Mouse (Mus musculus): ENCODE measurements around the gene Ccdc6.

DNA sequence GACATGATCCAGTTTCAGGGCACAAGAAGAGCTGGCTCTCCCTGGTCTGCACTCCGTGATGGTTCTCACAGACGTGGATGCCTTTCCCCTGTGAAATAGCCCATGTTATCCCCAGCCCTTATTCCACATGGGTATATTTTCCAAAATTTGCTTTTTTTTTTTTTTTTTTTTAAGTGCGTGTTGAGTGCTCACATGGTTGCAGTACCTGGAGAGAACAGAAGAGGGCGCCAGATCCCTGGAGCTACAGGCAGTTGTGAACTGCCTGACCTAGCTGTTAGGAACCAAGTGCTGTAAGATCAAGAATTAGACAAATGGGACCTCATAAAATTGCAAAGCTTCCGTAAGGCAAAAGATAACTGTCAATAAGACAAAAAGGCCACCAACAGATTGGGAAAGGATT lies 38.8 kb downstream of the Ccdc6 start:
- TF ChIP-seq CTCF (IDR thresholded peaks at IDR 0.05) = peak; percentile 69
- no peak for TF ChIP-seq EP300 (IDR thresholded peaks at IDR 0.05)

All from lung, postnatal 0 days (tissue).